Mouse (Mus musculus) megakaryocyte, embryonic 14.5 days (primary cell): Measurements from ENCODE around the gene Serpine2.

Experiments used
- FLI1 ChIP-seq: IDR thresholded peaks from 2 replicates; pipeline ENCODE4 v1.6.1; 2012; ENCODE audit warnings: low read length, inconsistent platforms, mixed read lengths
- GATA1 ChIP-seq: IDR thresholded peaks from 3 replicates; pipeline ENCODE4 v1.6.1; 2012; ENCODE audit warnings: mixed read lengths, low read length, inconsistent platforms, borderline replicate concordance

DNA sequence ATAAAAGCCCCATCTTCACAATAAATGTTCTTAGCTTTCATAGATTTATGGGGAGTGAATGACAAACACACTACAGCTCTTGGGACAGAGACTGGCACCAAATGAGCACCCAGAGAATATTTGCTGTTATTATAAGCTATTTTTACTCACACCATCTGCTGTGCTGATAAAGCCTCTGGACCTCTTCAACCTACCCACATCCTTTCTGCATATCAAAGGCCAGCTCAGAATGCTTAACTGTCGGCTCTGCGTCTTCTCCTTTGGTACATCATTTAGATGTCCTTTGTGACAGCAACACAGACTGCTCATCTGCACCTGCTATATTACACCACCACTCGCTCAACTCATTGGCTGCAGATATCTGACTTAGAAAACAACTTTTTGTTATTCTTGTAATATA, 63.9 kb downstream of the Serpine2 start:
- no peak for TF ChIP-seq GATA1
- TF ChIP-seq FLI1 = no peak
